Mouse (Mus musculus): Measurements from ENCODE around the gene Ltbp2. TPM values are rescaled to one million over a fixed set of nuclear protein-coding genes. Genes with fewer than 3 reads are reported as not detected.
A peak's percentile ranks its signal among the peaks of the same experiment; 100 is the strongest.

Ltbp2 gene
- polyA plus RNA-seq, 1 experiment from 2014 or later, result 1.4 TPM

DNA sequence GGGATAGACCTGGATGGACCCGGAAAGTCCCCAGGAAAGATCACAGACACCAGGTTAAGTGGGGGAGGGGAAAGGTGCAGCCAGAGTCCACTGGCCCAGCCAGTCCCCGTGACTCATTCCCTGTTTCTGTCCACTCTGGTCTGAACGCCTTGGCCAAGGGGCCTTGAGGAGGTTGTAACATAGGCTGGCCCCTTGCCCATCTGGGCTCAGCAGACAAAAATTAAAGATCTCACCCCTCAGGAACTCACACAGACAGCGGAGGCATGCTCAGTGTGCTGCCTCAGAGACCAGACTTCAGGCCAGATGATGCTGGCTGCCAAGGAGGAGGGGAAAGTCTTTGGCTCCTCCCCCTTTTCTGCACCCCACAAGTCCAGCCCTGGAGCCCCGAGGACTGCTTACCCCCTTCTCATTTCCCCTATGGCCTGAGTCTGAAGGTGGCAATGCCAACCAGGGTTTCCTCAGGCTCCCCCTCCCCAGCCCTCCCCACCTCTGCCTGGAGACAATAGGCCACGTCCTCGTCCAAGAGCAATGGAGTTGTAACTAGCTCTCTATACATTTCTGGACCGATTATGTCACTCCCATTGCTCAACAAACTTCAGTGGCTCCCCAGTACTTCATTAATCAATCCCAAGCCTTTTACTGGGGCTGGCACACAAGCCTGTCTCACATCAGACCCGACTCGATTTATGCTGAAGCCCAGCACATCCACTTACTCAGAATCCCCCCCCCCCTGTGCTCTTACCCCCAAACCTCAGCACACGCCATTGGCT is 9.0 kb upstream of the Ltbp2 start:
- TF ChIP-seq CTCF (IDR thresholded peaks at IDR 0.05; ENCODE audit: low read depth) (no peak), EP300 (optimal IDR thresholded peaks at IDR 0.05) (no peak)
- 46% methylated on average over 11 of the region's 11 CpGs for WGBS
- no peak overlapping the region for H3K4me2 ChIP-seq (replicated peaks; ENCODE audit: low read depth)
- peak overlapping the region; percentile 24; the same call in 1 of the 2 replicates for H3K27ac ChIP-seq (replicated peaks)
- H3K4me1 ChIP-seq (replicated peaks; ENCODE audit: control insufficient read depth, insufficient read depth), result no peaks in the 10 kb centered on the region
- H3K36me3 ChIP-seq (ENCODE audit: control insufficient read depth, insufficient read depth, low read length), result no peaks in the 10 kb centered on the region
- DNase-seq (ENCODE audit: low spot score), result peak; percentile 21
- H3K9ac ChIP-seq (ENCODE audit: low read length), result no peak overlapping the region
- H3K27me3 ChIP-seq (ENCODE audit: control insufficient read depth, insufficient read depth, low read length), result no peaks in the 10 kb centered on the region
- H3K9me3 ChIP-seq (ENCODE audit: control insufficient read depth, low read length), result 0 out of 2 replicates have a peak, but pooled peaks cover 3% of the 10 kb centered on the region
- peak; percentile 82; the same call in 1 of the 2 replicates for ATAC-seq (ENCODE audit: low FRiP score, low TSS enrichment)
- H3K4me3 ChIP-seq (ENCODE audit: low read depth, low read length), result no peak overlapping the region

DNA sequence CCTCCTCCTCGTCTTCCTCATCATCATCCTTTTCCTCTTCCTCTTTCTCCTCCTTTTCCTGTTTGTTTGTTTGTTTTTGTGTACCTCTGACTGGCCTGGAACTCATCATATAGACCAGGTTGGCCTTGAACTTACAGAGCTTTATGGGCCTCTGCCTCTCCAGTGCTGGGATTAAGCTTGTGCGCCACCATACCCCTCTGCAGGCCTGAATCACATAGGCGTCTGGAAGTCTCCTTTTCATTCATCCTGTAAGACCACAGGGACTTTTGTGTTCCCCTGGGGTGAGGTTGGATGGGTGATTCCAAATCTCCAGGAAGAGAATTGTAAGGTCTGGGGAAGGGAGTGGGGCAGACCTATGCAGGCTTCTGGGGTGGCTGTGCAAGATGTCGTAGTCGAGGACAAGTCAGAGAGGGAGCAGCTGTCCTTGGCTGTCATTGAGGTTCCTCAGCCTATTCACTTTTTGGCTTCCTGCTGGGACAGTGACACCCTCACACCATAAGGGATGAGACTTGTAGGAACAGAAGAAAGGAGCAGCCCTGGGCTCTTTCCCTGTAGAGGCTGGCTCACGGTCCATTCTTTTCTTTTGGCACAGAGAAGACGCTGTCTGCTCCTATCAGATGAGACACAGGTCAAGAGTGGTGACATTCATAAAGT is 8.2 kb upstream of the Ltbp2 start:
- DNase-seq (ENCODE audit: low spot score) (no peak), ATAC-seq (ENCODE audit: low FRiP score, low TSS enrichment) (peak; percentile 28)
- 73% methylated on average over 7 of the region's 7 CpGs for WGBS
- Histone ChIP-seq H3K9me3 (ENCODE audit: control insufficient read depth, low read length) (0 out of 2 replicates have a peak, but pooled peaks cover 3% of the 10 kb centered on the region), H3K27me3 (ENCODE audit: control insufficient read depth, insufficient read depth, low read length) (no peaks in the 10 kb centered on the region), H3K27ac (replicated peaks) (peak overlapping the region; percentile 24; the same call in 1 of the 2 replicates), H3K4me2 (replicated peaks; ENCODE audit: low read depth) (no peak overlapping the region), H3K36me3 (ENCODE audit: control insufficient read depth, insufficient read depth, low read length) (no peaks in the 10 kb centered on the region), H3K4me3 (ENCODE audit: low read depth, low read length) (no peak overlapping the region), H3K4me1 (replicated peaks; ENCODE audit: control insufficient read depth, insufficient read depth) (no peaks in the 10 kb centered on the region), H3K9ac (ENCODE audit: low read length) (no peak overlapping the region)
- TF ChIP-seq EP300 (optimal IDR thresholded peaks at IDR 0.05) (no peak), CTCF (IDR thresholded peaks at IDR 0.05; ENCODE audit: low read depth) (no peak)

DNA sequence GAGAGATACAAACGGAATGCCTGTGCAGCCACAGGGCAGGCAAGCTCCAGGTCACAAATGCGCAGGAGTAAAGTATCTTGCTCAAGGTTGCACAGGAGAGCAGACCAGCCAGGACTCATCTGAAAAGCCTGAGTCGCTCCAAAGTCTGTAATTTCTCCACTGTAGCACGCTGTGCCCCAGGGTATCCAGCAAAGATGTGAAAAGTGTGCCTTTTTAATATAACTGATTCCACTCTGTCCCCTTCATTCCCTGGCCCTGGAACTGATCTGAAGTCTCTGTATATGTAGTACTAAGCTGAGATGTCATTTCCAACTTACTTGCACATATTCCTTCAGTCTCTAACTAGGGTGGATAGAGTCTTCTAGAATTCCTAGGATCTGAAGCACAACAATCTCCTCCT is 6.5 kb upstream of the Ltbp2 start:
- Histone ChIP-seq H3K36me3 (ENCODE audit: control insufficient read depth, insufficient read depth, low read length) (no peaks in the 10 kb centered on the region), H3K9ac (ENCODE audit: low read length) (no peak overlapping the region), H3K4me2 (replicated peaks; ENCODE audit: low read depth) (no peak overlapping the region), H3K9me3 (ENCODE audit: control insufficient read depth, low read length) (0 out of 2 replicates have a peak, but pooled peaks cover 1% of the 10 kb centered on the region), H3K4me3 (ENCODE audit: low read depth, low read length) (no peak overlapping the region), H3K27ac (replicated peaks) (no peak overlapping the region), H3K4me1 (replicated peaks; ENCODE audit: control insufficient read depth, insufficient read depth) (no peaks in the 10 kb centered on the region), H3K27me3 (ENCODE audit: control insufficient read depth, insufficient read depth, low read length) (no peaks in the 10 kb centered on the region)
- ATAC-seq (ENCODE audit: low FRiP score, low TSS enrichment) (no peak), DNase-seq (ENCODE audit: low spot score) (no peak)
- TF ChIP-seq CTCF (IDR thresholded peaks at IDR 0.05; ENCODE audit: low read depth), result no peak
- no peak for TF ChIP-seq EP300 (optimal IDR thresholded peaks at IDR 0.05)
- 81% methylated on average over 4 of the region's 4 CpGs for WGBS

DNA sequence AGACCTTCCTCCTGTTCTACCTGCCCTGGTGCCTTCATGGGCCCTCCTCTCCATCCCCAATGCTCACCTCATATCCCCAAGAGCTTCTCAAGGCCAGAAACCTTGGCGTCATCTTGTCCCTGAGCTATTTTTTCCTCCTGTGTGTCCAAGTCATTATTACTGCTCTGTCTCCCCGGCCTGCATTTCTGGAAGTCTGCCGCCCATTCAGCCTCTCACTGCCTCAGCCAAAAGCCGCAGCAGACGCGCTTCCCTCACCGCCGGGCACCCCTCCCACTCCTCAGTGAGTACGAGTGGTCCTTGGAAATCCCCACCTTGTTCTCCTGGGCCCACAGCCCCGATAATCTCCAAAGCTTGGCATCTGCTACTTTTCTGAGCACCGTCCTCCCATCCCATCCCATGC is 3.8 kb upstream of the Ltbp2 start:
- no peak overlapping the region for H3K9ac ChIP-seq (ENCODE audit: low read length)
- 35% methylated on average over 11 of the region's 11 CpGs for WGBS
- H3K4me2 ChIP-seq (replicated peaks; ENCODE audit: low read depth), result no peak overlapping the region
- no peak overlapping the region for H3K4me3 ChIP-seq (ENCODE audit: low read depth, low read length)
- ATAC-seq (ENCODE audit: low FRiP score, low TSS enrichment) (no peak), DNase-seq (ENCODE audit: low spot score) (no peak)
- H3K27ac ChIP-seq (replicated peaks), result no peak overlapping the region
- H3K4me1 ChIP-seq (replicated peaks; ENCODE audit: control insufficient read depth, insufficient read depth), result peaks cover 3% of the 10 kb centered on the region; the same call in 1 of the 2 replicates
- H3K27me3 ChIP-seq (ENCODE audit: control insufficient read depth, insufficient read depth, low read length), result peaks cover 6% of the 10 kb centered on the region; the same call in 1 of the 2 replicates
- no peaks in the 10 kb centered on the region for H3K36me3 ChIP-seq (ENCODE audit: control insufficient read depth, insufficient read depth, low read length)
- H3K9me3 ChIP-seq (ENCODE audit: control insufficient read depth, low read length), result no peaks in the 10 kb centered on the region
- TF ChIP-seq EP300 (optimal IDR thresholded peaks at IDR 0.05) (no peak), CTCF (IDR thresholded peaks at IDR 0.05; ENCODE audit: low read depth) (no peak)

DNA sequence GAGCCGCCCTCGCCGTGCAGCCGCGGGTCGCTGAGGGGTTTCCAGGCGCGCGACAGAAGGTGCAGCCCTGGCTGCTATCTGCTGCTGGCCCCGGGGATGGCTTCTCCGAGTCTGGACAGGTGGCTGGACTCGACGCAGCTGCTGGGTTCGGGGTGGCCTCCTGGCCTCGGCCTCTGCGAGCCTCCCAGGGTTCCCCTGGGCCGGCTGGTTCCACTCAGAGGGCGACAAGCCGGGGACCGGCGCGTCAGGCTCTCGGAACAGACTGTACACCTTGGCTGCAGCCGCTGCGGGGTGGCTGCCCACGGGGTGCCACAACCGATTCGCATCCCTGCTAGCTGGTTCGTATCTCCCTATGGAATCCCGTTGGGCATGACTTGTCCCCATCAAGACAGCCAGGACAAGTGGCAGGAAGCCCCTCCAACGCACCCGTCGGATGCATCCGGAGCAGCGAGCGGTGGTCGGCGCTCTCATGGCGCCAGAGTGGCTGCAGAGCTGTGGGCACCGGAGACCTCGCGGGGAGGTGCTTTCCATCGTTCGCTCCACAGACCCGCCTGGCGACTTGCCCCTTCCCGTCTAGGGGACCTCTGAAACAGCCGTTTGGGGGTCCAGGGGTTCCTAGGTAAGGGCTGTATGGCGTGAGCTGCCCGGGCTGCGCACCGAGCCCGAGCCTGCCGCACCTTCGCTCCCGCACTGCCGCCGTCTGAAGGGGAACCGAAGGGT is 411 bp downstream of the Ltbp2 start:
- peaks cover 6% of the 10 kb centered on the region; the same call in 1 of the 2 replicates for H3K27me3 ChIP-seq (ENCODE audit: control insufficient read depth, insufficient read depth, low read length)
- H3K9me3 ChIP-seq (ENCODE audit: control insufficient read depth, low read length), result no peaks in the 10 kb centered on the region
- peaks cover 3% of the 10 kb centered on the region; the same call in 1 of the 2 replicates for H3K4me1 ChIP-seq (replicated peaks; ENCODE audit: control insufficient read depth, insufficient read depth)
- H3K4me2 ChIP-seq (replicated peaks; ENCODE audit: low read depth), result peak overlapping the region; percentile 70
- peak overlapping the region; percentile 44 for H3K4me3 ChIP-seq (ENCODE audit: low read depth, low read length)
- ATAC-seq (ENCODE audit: low FRiP score, low TSS enrichment), result no peak
- no peak overlapping the region for H3K27ac ChIP-seq (replicated peaks)
- H3K9ac ChIP-seq (ENCODE audit: low read length), result peak overlapping the region; percentile 43; the same call in 1 of the 2 replicates
- no peaks in the 10 kb centered on the region for H3K36me3 ChIP-seq (ENCODE audit: control insufficient read depth, insufficient read depth, low read length)
- DNase-seq (ENCODE audit: low spot score), result peak; percentile 42
- WGBS, result 1% methylated on average over 59 of the region's 59 CpGs
- TF ChIP-seq EP300 (optimal IDR thresholded peaks at IDR 0.05) (no peak), CTCF (IDR thresholded peaks at IDR 0.05; ENCODE audit: low read depth) (no peak)
